Mouse (Mus musculus) liver, embryonic 14.5 days (tissue): ENCODE measurements around the gene Camk1g. TPM values are rescaled to one million over a fixed set of nuclear protein-coding genes. Genes with fewer than 3 reads are reported as not detected.

Experiments
- ATAC-seq: fragments of 200-750 bp; cut with Nextera tagmentation; 2 replicates; pipeline ENCODE4 v1.8.0; 2017; ENCODE audit warnings: moderate number of reproducible peaks, mild to moderate bottlenecking, moderate library complexity; ENCODE audit not compliant: insufficient read depth
- DNase-seq, 3 experiments: peaks; one replicate each; pipeline ENCODE4 v3.0.0-alpha.2; 2012 to 2013; ENCODE audit warnings: low read depth in 3 of 3, low spot score in 3 of 3
- H3K27ac ChIP-seq: fragments of 300-500 bp; sonication (generic); 2 replicates; pipeline ENCODE4 v1.5.1; 2014; ENCODE audit warnings: moderate library complexity, mild to moderate bottlenecking, control low read depth, inconsistent platforms
- H3K27me3 ChIP-seq: fragments of 300-500 bp; sonication (generic); 2 replicates; pipeline ENCODE4 v1.6.1; 2014; ENCODE audit warnings: mild to moderate bottlenecking, low read length, moderate library complexity; ENCODE audit not compliant: control insufficient read depth, insufficient read depth
- H3K36me3 ChIP-seq: fragments of 300-500 bp; sonication (generic); replicated peaks from 2 replicates; pipeline ENCODE4 v1.6.1; 2014; ENCODE audit warnings: low read depth; ENCODE audit not compliant: control insufficient read depth, insufficient read depth
- H3K4me1 ChIP-seq, 2 experiments: fragments of 200-500 bp in 1 of 2; fragments of 300-500 bp in 1 of 2; sonication (generic) in 1 of 2; replicated peaks; 2 replicates each; pipeline ENCODE4 v1.6.1; 2012 to 2014; ENCODE audit warnings: antibody characterized with exemption in 1 of 2, inconsistent platforms in 1 of 2, low read length in 1 of 2; ENCODE audit not compliant: control insufficient read depth in 2 of 2, insufficient read depth in 2 of 2
- H3K4me2 ChIP-seq: fragments of 300-500 bp; sonication (generic); 2 replicates; pipeline ENCODE4 v1.6.1; 2014; ENCODE audit warnings: low read depth, mild to moderate bottlenecking, control low read depth, moderate library complexity
- H3K4me3 ChIP-seq, 2 experiments: fragments of 200-500 bp in 1 of 2; fragments of 300-500 bp in 1 of 2; sonication (generic) in 1 of 2; 2 replicates each; pipeline ENCODE4 v1.5.1; 2012 to 2014; ENCODE audit warnings: low read depth in 2 of 2, low read length in 2 of 2, mild to moderate bottlenecking in 2 of 2, control low read depth in 1 of 2, inconsistent platforms in 1 of 2, moderate library complexity in 1 of 2; ENCODE audit not compliant: insufficient read depth in 1 of 2
- H3K9ac ChIP-seq: fragments of 300-500 bp; sonication (generic); replicated peaks from 2 replicates; pipeline ENCODE4 v1.6.1; 2014; ENCODE audit warnings: mild to moderate bottlenecking, control low read depth, moderate library complexity
- H3K9me3 ChIP-seq: fragments of 300-500 bp; sonication (generic); 2 replicates; pipeline ENCODE4 v1.6.1; 2016; ENCODE audit warnings: low read length, mixed read lengths; ENCODE audit not compliant: control insufficient read depth
- CTCF ChIP-seq: IDR thresholded peaks from 2 replicates; pipeline ENCODE4 v1.5.1; 2016; ENCODE audit warnings: antibody characterized with exemption, low read depth, control low read depth
- EP300 ChIP-seq: IDR thresholded peaks from 2 replicates; pipeline ENCODE4 v1.6.1; 2016; ENCODE audit warnings: antibody characterized with exemption, low read depth
- WGBS: fragments of 180-500 bp; shearing (Covaris S2); extraction: QIAGEN DNeasy Blood & Tissue Kit; methylation state at CpG from one replicate; pipeline ENCODE4 v1.1.7; 2014; ENCODE audit not compliant: insufficient replicate concordance; 5-methylcytosine and 5-hydroxymethylcytosine counted together
- polyA plus RNA-seq, 2 experiments: library from polyadenylated mRNA; depleted of rRNA in 1 of 2; stranded (reverse) in 1 of 2; unstranded in 1 of 2; fragments of >200 nt; fragmentation: Nextera tagmentation in 1 of 2; extraction: Ambion mirVana in 1 of 2; gene quantifications; 2 replicates each; pipeline versions ENCODE4 v1.2.1 to v1.2.3; 2012 to 2014

Camk1g gene
- polyA plus RNA-seq, 2 experiments, result 0.15 to 0.23 TPM

- no peaks in the 10 kb centered on the region for H3K36me3 ChIP-seq
- DNase-seq, result no peak
- no peaks in the 10 kb centered on the region for H3K27me3 ChIP-seq
- H3K4me1 ChIP-seq, result peaks cover 0 to 9% of the 10 kb centered on the region in 2 experiments; a peak in 1 of 4 replicates
- H3K4me3 ChIP-seq, result no peak overlapping the region
- no peak overlapping the region for H3K4me2 ChIP-seq
- peak; percentile 61; the same call in 1 of the 2 replicates for ATAC-seq
- TF ChIP-seq CTCF (peak; percentile 47; the same call in 1 of the 2 replicates), EP300 (no peak)
- 47% methylated on average over 7 of the region's 7 CpGs for WGBS
- H3K9me3 ChIP-seq, result no peaks in the 10 kb centered on the region
- H3K9ac ChIP-seq, result no peak overlapping the region
- no peak overlapping the region for H3K27ac ChIP-seq
These were observed 43.5 kb downstream of the Camk1g start for GRCm38 (mm10) chr1:193326456-193327145.

DNA sequence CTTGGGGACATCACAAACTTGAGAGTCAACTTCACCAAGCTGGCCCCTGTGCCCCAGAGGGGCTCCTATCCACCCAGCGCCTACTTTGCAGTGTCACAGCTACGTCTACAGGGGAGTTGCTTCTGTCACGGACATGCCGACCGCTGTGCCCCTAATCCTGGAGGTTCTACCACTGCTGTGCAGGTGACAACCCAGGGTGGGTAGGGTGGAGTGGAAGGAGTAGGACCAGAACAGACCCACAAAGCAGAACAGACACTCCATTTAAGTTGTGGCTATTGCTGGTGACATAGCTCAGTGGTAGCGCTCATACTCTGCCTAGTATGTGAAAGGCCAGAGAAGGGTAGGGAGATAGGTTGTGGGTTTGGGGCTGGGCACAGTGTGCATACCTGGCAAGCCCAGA lies 44.2 kb downstream of the Camk1g start:
- Histone ChIP-seq H3K4me1 (peaks cover 0 to 9% of the 10 kb centered on the region in 2 experiments; a peak in 1 of 4 replicates), H3K9me3 (no peaks in the 10 kb centered on the region), H3K4me3 (no peak overlapping the region), H3K27ac (no peak overlapping the region), H3K9ac (no peak overlapping the region), H3K4me2 (no peak overlapping the region), H3K27me3 (no peaks in the 10 kb centered on the region), H3K36me3 (no peaks in the 10 kb centered on the region)
- no peak for DNase-seq
- ATAC-seq, result no peak
- WGBS, result 80% methylated on average over 6 of the region's 6 CpGs
- TF ChIP-seq CTCF, result no peak
- no peak for TF ChIP-seq EP300

DNA sequence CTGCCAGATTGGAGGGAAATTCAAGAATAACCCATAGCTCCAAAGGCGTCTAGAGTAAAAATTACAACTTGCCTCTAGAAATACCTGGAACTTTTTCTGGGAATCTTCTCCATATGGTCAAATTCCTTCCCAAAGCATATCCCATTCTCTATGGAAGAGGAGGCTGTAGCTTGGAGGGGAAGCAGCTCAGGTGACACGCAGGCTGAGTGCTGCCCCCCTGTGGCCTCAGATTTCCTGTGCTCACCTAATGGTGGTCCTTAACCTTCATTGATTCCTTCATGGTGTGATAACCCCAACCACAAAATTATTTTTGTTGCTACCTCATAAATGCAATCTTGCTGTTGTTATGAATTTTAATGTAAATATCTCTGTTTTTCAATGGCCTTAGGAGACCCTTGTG lies 45.9 kb downstream of the Camk1g start:
- no peak overlapping the region for H3K4me2 ChIP-seq
- H3K4me3 ChIP-seq, result no peak overlapping the region
- DNase-seq (no peak), ATAC-seq (no peak)
- TF ChIP-seq EP300, result no peak
- TF ChIP-seq CTCF, result peak; percentile 69
- peaks cover 0 to 9% of the 10 kb centered on the region in 2 experiments; a peak in 1 of 4 replicates for H3K4me1 ChIP-seq
- no peak overlapping the region for H3K27ac ChIP-seq
- no peak overlapping the region for H3K9ac ChIP-seq
- no peaks in the 10 kb centered on the region for H3K36me3 ChIP-seq
- no peaks in the 10 kb centered on the region for H3K9me3 ChIP-seq
- WGBS, result 41% methylated on average over 2 of the region's 2 CpGs
- H3K27me3 ChIP-seq, result no peaks in the 10 kb centered on the region

DNA sequence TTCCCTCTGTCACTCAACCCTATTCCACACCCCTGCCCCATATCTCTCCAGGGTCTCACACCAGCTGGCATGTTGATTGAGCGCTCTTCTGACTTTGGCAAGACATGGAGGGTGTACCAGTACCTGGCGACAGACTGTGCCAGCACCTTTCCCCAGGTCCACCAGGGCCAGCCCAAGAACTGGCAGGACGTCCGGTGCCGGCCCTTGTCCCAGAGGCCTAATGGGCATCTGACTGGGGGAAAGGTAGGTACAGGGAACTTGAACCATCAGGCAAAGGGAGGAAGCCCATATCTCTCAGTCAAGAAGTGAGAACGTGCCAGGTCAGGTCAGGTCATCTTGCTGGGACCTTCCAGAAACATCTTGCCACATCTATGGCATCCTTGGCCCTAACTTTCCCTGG lies 46.4 kb downstream of the Camk1g start:
- no peaks in the 10 kb centered on the region for H3K27me3 ChIP-seq
- H3K9ac ChIP-seq, result no peak overlapping the region
- ATAC-seq, result no peak
- peaks cover 0 to 10% of the 10 kb centered on the region in 2 experiments; a peak in 1 of 4 replicates for H3K4me1 ChIP-seq
- TF ChIP-seq EP300, result no peak
- H3K9me3 ChIP-seq, result no peaks in the 10 kb centered on the region
- no peak overlapping the region for H3K4me2 ChIP-seq
- WGBS, result 75% methylated on average over 6 of the region's 6 CpGs
- H3K4me3 ChIP-seq, result no peak overlapping the region
- H3K27ac ChIP-seq, result no peak overlapping the region
- H3K36me3 ChIP-seq, result no peaks in the 10 kb centered on the region
- DNase-seq, result no peak

DNA sequence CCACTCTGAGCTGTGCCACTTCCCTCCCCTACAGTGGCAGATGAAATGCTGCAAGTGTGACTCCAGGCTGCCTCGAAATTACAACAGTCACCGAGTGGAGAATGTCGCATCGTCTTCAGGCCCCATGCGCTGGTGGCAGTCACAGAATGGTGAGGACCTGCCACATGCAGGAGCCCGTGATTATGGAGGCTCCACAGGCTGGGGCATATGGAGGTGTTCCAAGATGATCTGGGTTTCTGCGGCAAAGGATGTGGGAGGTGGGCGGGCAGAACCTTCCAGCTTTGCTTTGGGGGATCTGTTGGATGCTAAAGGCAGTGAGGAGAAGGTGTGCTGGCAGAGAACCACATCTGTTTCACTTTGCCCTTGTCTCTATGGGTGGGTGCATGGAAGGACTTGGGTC lies 49.7 kb downstream of the Camk1g start:
- DNase-seq, result no peak
- no peak overlapping the region for H3K27ac ChIP-seq
- H3K4me1 ChIP-seq, result peaks cover 0 to 2% of the 10 kb centered on the region in 2 experiments; a peak in 1 of 4 replicates
- H3K4me3 ChIP-seq, result no peak overlapping the region
- 63% methylated on average over 8 of the region's 8 CpGs for WGBS
- H3K9ac ChIP-seq, result no peak overlapping the region
- H3K4me2 ChIP-seq, result no peak overlapping the region
- no peak for TF ChIP-seq CTCF
- TF ChIP-seq EP300, result no peak
- ATAC-seq, result no peak
- H3K36me3 ChIP-seq, result no peaks in the 10 kb centered on the region
- no peaks in the 10 kb centered on the region for H3K27me3 ChIP-seq
- H3K9me3 ChIP-seq, result no peaks in the 10 kb centered on the region
